Mouse (Mus musculus): ENCODE data around the gene Insig2. TPM values are rescaled to one million over a fixed set of nuclear protein-coding genes. Genes with fewer than 3 reads are reported as not detected.

Insig2 gene
- polyA plus RNA-seq (2014; fragmentation: Illumina TruSeq; extraction: RNeasy Lipid Tissue Mini Kit (QIAGEN cat#74804); ENCODE audit: insufficient read depth, low read depth, low replicate concordance) = 28.7 TPM

DNA sequence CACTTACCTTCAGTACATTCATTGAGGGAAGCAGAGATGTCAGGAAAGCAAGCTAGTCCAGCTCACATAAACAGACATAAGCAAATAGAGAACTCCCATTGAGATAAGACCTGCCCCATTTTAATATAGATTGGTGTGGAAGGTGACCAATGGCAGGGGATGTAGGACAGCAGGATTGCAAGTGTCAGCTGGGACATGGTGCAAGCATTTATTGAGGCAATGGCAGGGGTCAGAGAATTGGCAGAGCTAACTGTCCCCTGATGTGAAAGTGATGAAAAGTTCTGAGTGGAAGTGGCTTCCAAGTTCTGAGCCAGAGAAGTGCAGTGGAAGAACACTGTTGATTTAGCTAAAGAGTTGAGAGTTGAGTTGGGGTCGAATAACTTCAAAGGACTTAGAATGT is at the start of gene Insig2:
Insig2 (minus strand) TSS at position 105 of the 400 bp plus-strand sequence.

Other genes with a start within 250 kb of the Insig2 start
- gene Ccdc93, start 98.5 kb upstream of the Insig2 start, polyA plus RNA-seq (2014; fragmentation: Illumina TruSeq; extraction: RNeasy Lipid Tissue Mini Kit (QIAGEN cat#74804); ENCODE audit: insufficient read depth, low read depth, low replicate concordance) = 3.7 TPM
- not detected for gene Htr5b, start 195.9 kb upstream of the Insig2 start, polyA plus RNA-seq (2014; fragmentation: Illumina TruSeq; extraction: RNeasy Lipid Tissue Mini Kit (QIAGEN cat#74804); ENCODE audit: insufficient read depth, low read depth, low replicate concordance)
- gene Ddx18, start 235.4 kb upstream of the Insig2 start, polyA plus RNA-seq (2014; fragmentation: Illumina TruSeq; extraction: RNeasy Lipid Tissue Mini Kit (QIAGEN cat#74804); ENCODE audit: insufficient read depth, low read depth, low replicate concordance) = 28.8 TPM

Data from lung, adult 10 weeks (tissue).